Comparison of ENCODE assay signal across 8 mouse cellular contexts in genomic region chr4:107434356-107435237, GRCm38 (mm10). TPM values are rescaled to one million over a fixed set of nuclear protein-coding genes. Genes with fewer than 3 reads are reported as not detected.
DNase-seq lines count a peak whose midpoint lies in the region; ATAC-seq and TF ChIP-seq lines count a peak whose summit lies in the region.

Glis1 (plus strand) TSS chr4:107434591.

- H3K4me1 ChIP-seq in forebrain, embryonic 14.5 days (ENCODE audit: control insufficient read depth, insufficient read depth, low read length): peaks cover 7% of the 10 kb centered on the region
- peaks cover 8% of the 10 kb centered on the region; the same call in 1 of the 2 replicates for H3K4me1 ChIP-seq in heart, postnatal 0 days (ENCODE audit: control insufficient read depth, insufficient read depth)
- peaks cover 3% of the 10 kb centered on the region; the same call in 1 of the 2 replicates for H3K4me1 ChIP-seq in liver, embryonic 16.5 days (ENCODE audit: control insufficient read depth, low read depth, low read length)
- H3K4me1 ChIP-seq in neural tube, embryonic 14.5 days (ENCODE audit: control insufficient read depth, insufficient read depth, low read length): peaks cover 4% of the 10 kb centered on the region; the same call in 1 of the 2 replicates

- 0% methylated on average over 61 of the region's 112 CpGs for WGBS in forebrain, embryonic 14.5 days
- under 1% methylated on average over 82 of the region's 112 CpGs for WGBS in heart, postnatal 0 days
- under 1% methylated on average over 93 of the region's 112 CpGs for WGBS in liver, embryonic 16.5 days (ENCODE audit: insufficient replicate concordance)
- WGBS in neural tube, embryonic 14.5 days: under 1% methylated on average over 108 of the region's 112 CpGs

- no peaks in the 10 kb centered on the region for H3K9me3 ChIP-seq in forebrain, embryonic 14.5 days (replicated peaks; ENCODE audit: control insufficient read depth, low read length)
- no peaks in the 10 kb centered on the region for H3K9me3 ChIP-seq in heart, postnatal 0 days (replicated peaks; ENCODE audit: control insufficient read depth, low read length)
- H3K9me3 ChIP-seq in liver, embryonic 16.5 days (replicated peaks; ENCODE audit: control insufficient read depth, low read length): no peaks in the 10 kb centered on the region
- no peaks in the 10 kb centered on the region for H3K9me3 ChIP-seq in neural tube, embryonic 14.5 days (ENCODE audit: control insufficient read depth, low read length)

- H3K4me3 ChIP-seq in forebrain, embryonic 14.5 days (ENCODE audit: low read depth, low read length): peak within 1 kb of the TSS; percentile 58
- H3K4me3 ChIP-seq in heart, postnatal 0 days (ENCODE audit: low read depth, low read length): peak within 1 kb of the TSS; percentile 61
- peak within 1 kb of the TSS; percentile 60 for H3K4me3 ChIP-seq in liver, embryonic 16.5 days (ENCODE audit: low read depth, low read length)
- H3K4me3 ChIP-seq in neural tube, embryonic 14.5 days (ENCODE audit: low read depth, low read length): peak within 1 kb of the TSS; percentile 64

- DNase-seq in CD4-positive helper T cell, adult 2 months (ENCODE audit: low read depth, low spot score): peak; percentile 10
- DNase-seq in adrenal gland, adult 2 months: peak; percentile 91
- DNase-seq in forebrain, embryonic 14.5 days (ENCODE audit: low spot score): peak; percentile 55
- DNase-seq in heart, postnatal 0 days (ENCODE audit: low spot score): peak; percentile 58
- peak; percentile 78 to 93 for DNase-seq in kidney, postnatal 25 days
- DNase-seq in thymus, postnatal 0 days (ENCODE audit: low spot score): no peak

- peak within 1 kb of the TSS; percentile 92 for H3K4me2 ChIP-seq in forebrain, embryonic 14.5 days (ENCODE audit: low read length)
- peak within 1 kb of the TSS; percentile 99 for H3K4me2 ChIP-seq in heart, postnatal 0 days (ENCODE audit: low read depth, low read length)
- H3K4me2 ChIP-seq in liver, embryonic 16.5 days (ENCODE audit: low read depth, low read length): peak within 1 kb of the TSS; percentile 76
- peak within 1 kb of the TSS; percentile 71 for H3K4me2 ChIP-seq in neural tube, embryonic 14.5 days (ENCODE audit: low read depth, low read length)

- TF ChIP-seq CTCF in heart, postnatal 0 days (IDR thresholded peaks at IDR 0.05; ENCODE audit: low read depth): no peak

- peak; percentile 84 for ATAC-seq in forebrain, embryonic 14.5 days
- peak; percentile 92 for ATAC-seq in heart, postnatal 0 days (ENCODE audit: insufficient read depth, low read depth)
- peak; percentile 86 for ATAC-seq in liver, embryonic 16.5 days (ENCODE audit: low read depth)
- ATAC-seq in neural tube, embryonic 14.5 days (ENCODE audit: low read depth): peak; percentile 82

- H3K27ac ChIP-seq in forebrain, embryonic 14.5 days (ENCODE audit: low read depth, low read length): no peak within 1 kb of the TSS
- no peak within 1 kb of the TSS for H3K27ac ChIP-seq in heart, postnatal 0 days (ENCODE audit: low read depth)
- H3K27ac ChIP-seq in liver, embryonic 16.5 days (ENCODE audit: low read length): no peak within 1 kb of the TSS
- no peak within 1 kb of the TSS for H3K27ac ChIP-seq in neural tube, embryonic 14.5 days (ENCODE audit: low read depth, low read length)

- peaks cover 44% of the 10 kb centered on the region for H3K27me3 ChIP-seq in forebrain, embryonic 14.5 days (replicated peaks; ENCODE audit: control insufficient read depth, insufficient read depth, low read length)
- H3K27me3 ChIP-seq in heart, postnatal 0 days (ENCODE audit: control insufficient read depth, insufficient read depth, low read length): peaks cover 77% of the 10 kb centered on the region
- peaks cover 64% of the 10 kb centered on the region for H3K27me3 ChIP-seq in liver, embryonic 16.5 days (ENCODE audit: control insufficient read depth, insufficient read depth, low read depth, low read length)
- H3K27me3 ChIP-seq in neural tube, embryonic 14.5 days (ENCODE audit: control insufficient read depth, insufficient read depth, low read length): peaks cover 21% of the 10 kb centered on the region

- H3K9ac ChIP-seq in forebrain, embryonic 14.5 days (ENCODE audit: low read length): peak within 1 kb of the TSS; percentile 67
- H3K9ac ChIP-seq in heart, postnatal 0 days (replicated peaks; ENCODE audit: low read depth, low read length): peak within 1 kb of the TSS; percentile 46
- no peak within 1 kb of the TSS for H3K9ac ChIP-seq in liver, embryonic 16.5 days (ENCODE audit: low read depth, low read length)
- H3K9ac ChIP-seq in neural tube, embryonic 14.5 days (replicated peaks; ENCODE audit: low read depth, low read length): peak within 1 kb of the TSS; percentile 71

- no peak for TF ChIP-seq EP300 in heart, postnatal 0 days (IDR thresholded peaks at IDR 0.05; ENCODE audit: low read depth)

- H3K36me3 ChIP-seq in forebrain, embryonic 14.5 days (ENCODE audit: control insufficient read depth, insufficient read depth, low read length): no peaks in the 10 kb centered on the region
- no peaks in the 10 kb centered on the region for H3K36me3 ChIP-seq in heart, postnatal 0 days (replicated peaks; ENCODE audit: control insufficient read depth, insufficient read depth, low read length)
- H3K36me3 ChIP-seq in liver, embryonic 16.5 days (ENCODE audit: control insufficient read depth, insufficient read depth): no peaks in the 10 kb centered on the region
- H3K36me3 ChIP-seq in neural tube, embryonic 14.5 days (ENCODE audit: control insufficient read depth, insufficient read depth, low read length): no peaks in the 10 kb centered on the region

RNA-seq across cellular contexts. Expression of gene Glis1, which starts in this region (rescaled TPM):
- total RNA-seq in adrenal gland, adult 2 months (2021): 1 to 10 TPM in 1 of 2 experiments, under 1 TPM in 1; 0.26 to 1.5 TPM
- 0.76 and 1.1 TPM in 2 replicates for polyA plus RNA-seq in adrenal gland, adult 2 months (2012; rRNA removed)
- 0.27 and 0.40 TPM in 2 replicates for polyA plus RNA-seq in forebrain, embryonic 14.5 days (2014; fragmentation: Nextera tagmentation; extraction: Ambion mirVana)
- total RNA-seq in heart, postnatal 0 days (2014; rRNA removed; ENCODE audit: low replicate concordance): not detected in 2 replicates
- 0.11 TPM in 1 of 2 replicates, not detected in the other for polyA plus RNA-seq in heart, postnatal 0 days (2015; fragmentation: Nextera tagmentation; extraction: Ambion mirVana)
- polyA plus RNA-seq in liver, embryonic 16.5 days (2015; fragmentation: Nextera tagmentation; extraction: Ambion mirVana): 0.18 and 0.55 TPM in 2 replicates
- 4.3 and 5.7 TPM in 2 replicates for polyA plus RNA-seq in neural tube, embryonic 14.5 days (2014; fragmentation: Nextera tagmentation; extraction: Ambion mirVana)
- polyA plus RNA-seq in thymus, postnatal 0 days (2015; fragmentation: Nextera tagmentation; extraction: Ambion mirVana): 0.05 and 0.27 TPM in 2 replicates

Comparison
In these comparisons a context has a peak if more than half of its experiments do, and no peak if none do; other contexts are left out.
1. Peak in DNase-seq, ATAC-seq, H3K4me3 ChIP-seq, H3K9ac ChIP-seq and H3K4me2 ChIP-seq in forebrain, embryonic 14.5 days; RNA of the gene not detected or under 1 TPM.
2. Peak in DNase-seq, ATAC-seq, H3K4me3 ChIP-seq, H3K9ac ChIP-seq and H3K4me2 ChIP-seq in heart, postnatal 0 days; RNA of the gene not detected or under 1 TPM.
3. Peak in ATAC-seq, H3K4me3 ChIP-seq and H3K4me2 ChIP-seq in liver, embryonic 16.5 days; RNA of the gene not detected or under 1 TPM.